Mouse (Mus musculus): ENCODE data around the gene Afap1l2. TPM values are rescaled to one million over a fixed set of nuclear protein-coding genes. Genes with fewer than 3 reads are reported as not detected.

Afap1l2 gene
- polyA plus RNA-seq, 1 experiment, result 7.6 TPM

DNA sequence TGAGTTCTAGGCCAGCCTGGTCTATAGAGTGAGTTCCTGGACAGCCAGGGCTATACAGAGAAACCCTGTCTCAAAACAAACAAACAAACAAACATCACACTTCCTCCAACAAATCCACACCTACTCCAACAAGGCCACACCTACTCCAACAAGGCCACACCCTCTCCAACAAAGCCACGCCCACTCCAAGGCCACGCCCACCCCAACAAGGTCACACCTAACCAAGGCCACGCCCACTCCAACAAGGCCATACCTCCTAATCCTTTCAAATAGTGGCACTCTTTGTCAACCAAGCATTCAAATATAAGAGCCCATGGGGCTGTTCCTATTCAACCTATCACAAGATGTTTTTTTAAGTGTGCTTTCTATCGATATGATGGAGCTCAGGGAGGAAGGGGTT lies 18.5 kb upstream of the Afap1l2 start:
- Histone ChIP-seq H3K36me3 (ENCODE audit: control insufficient read depth, insufficient read depth, low read length) (no peaks in the 10 kb centered on the region), H3K4me1 (ENCODE audit: control insufficient read depth, insufficient read depth, insufficient read length) (no peaks in the 10 kb centered on the region), H3K4me3 (ENCODE audit: extremely low read depth, insufficient read depth, insufficient read length) (no peak overlapping the region), H3K27ac (ENCODE audit: insufficient read depth, low read length) (no peak overlapping the region), H3K27me3 (ENCODE audit: control insufficient read depth, insufficient read depth, low read length) (no peaks in the 10 kb centered on the region)
- no peak for DNase-seq (ENCODE audit: low read depth in 1 of 2, low spot score in 2 of 2)
- 82% methylated on average over 4 of the region's 4 CpGs for WGBS
- TF ChIP-seq POLR2A (IDR thresholded peaks at IDR 0.05; ENCODE audit: low read depth, low read length), result no peak
- TF ChIP-seq CTCF (IDR thresholded peaks at IDR 0.05; ENCODE audit: extremely low read depth, insufficient read depth, insufficient read length, insufficient replicate concordance), result no peak

DNA sequence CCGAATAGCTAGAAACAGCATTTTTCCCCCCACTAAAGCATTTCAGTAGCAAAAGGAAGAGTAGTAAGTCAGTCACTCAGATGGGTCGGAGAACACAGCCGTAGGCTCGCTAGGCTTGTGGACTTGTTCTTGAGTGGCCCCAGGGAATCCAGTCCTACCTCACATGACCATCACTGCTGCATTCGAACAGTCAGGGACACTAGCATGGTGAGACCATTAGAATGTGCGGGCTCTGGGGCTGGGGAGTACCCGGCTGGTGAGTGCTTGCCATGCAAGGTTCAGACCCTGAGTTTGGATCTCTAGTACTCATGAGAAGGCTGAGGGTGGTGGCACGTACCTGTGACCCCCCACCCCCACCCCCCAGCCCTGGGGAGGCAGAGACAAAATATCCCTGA lies 9.8 kb upstream of the Afap1l2 start:
- no peak overlapping the region for H3K27ac ChIP-seq (ENCODE audit: insufficient read depth, low read length)
- TF ChIP-seq CTCF (IDR thresholded peaks at IDR 0.05; ENCODE audit: extremely low read depth, insufficient read depth, insufficient read length, insufficient replicate concordance) (no peak), POLR2A (IDR thresholded peaks at IDR 0.05; ENCODE audit: low read depth, low read length) (no peak)
- no peak for DNase-seq (ENCODE audit: low read depth in 1 of 2, low spot score in 2 of 2)
- peaks cover 6% of the 10 kb centered on the region; the same call in 1 of the 2 replicates for H3K4me1 ChIP-seq (ENCODE audit: control insufficient read depth, insufficient read depth, insufficient read length)
- WGBS, result 70% methylated on average over 8 of the region's 8 CpGs
- no peak overlapping the region for H3K4me3 ChIP-seq (ENCODE audit: extremely low read depth, insufficient read depth, insufficient read length)
- no peaks in the 10 kb centered on the region for H3K36me3 ChIP-seq (ENCODE audit: control insufficient read depth, insufficient read depth, low read length)
- no peaks in the 10 kb centered on the region for H3K27me3 ChIP-seq (ENCODE audit: control insufficient read depth, insufficient read depth, low read length)

DNA sequence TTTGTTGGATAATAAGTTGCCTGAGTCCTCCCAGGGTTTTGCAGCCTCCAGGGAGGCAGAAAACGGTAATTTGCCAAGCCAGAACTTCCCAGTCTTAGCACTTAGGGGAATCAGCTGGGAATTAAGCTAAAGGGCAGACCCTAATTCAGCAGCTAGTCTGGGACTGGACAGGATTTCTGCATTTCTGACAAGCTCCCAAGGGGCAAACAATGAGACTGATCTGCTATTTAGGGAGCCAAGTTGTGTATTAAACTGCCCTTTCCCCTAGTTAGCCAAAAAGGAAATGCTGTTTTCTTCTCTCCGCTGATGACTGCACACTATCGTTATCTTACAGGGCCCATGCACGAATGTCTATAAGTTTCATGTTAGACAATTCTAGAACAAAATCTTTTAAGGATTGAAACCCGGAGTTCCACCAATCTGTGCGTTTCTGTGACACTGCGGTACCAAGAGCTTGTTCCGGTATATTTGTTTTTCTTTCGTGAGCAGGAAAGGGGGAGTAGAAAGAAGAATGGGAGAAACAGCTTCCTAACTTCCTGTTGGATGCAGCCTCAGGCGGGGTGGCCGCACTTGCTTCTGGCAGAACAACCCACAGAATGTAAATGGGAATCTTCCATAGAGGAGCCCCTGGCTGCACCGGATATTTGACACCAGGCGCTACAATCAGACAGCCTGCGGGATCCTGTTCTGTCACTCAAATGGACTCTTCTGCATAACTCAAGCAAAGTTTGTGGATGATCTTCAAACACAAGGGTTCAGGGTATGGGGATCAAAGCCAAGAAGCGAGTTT lies 9.2 kb upstream of the Afap1l2 start:
- Histone ChIP-seq H3K27ac (ENCODE audit: insufficient read depth, low read length) (no peak overlapping the region), H3K4me1 (ENCODE audit: control insufficient read depth, insufficient read depth, insufficient read length) (peaks cover 6% of the 10 kb centered on the region; the same call in 1 of the 2 replicates), H3K36me3 (ENCODE audit: control insufficient read depth, insufficient read depth, low read length) (no peaks in the 10 kb centered on the region), H3K27me3 (ENCODE audit: control insufficient read depth, insufficient read depth, low read length) (no peaks in the 10 kb centered on the region), H3K4me3 (ENCODE audit: extremely low read depth, insufficient read depth, insufficient read length) (no peak overlapping the region)
- DNase-seq (ENCODE audit: low read depth in 1 of 2, low spot score in 2 of 2), result no peak
- WGBS, result 25% methylated on average over 15 of the region's 15 CpGs
- TF ChIP-seq POLR2A (IDR thresholded peaks at IDR 0.05; ENCODE audit: low read depth, low read length), result no peak
- no peak for TF ChIP-seq CTCF (IDR thresholded peaks at IDR 0.05; ENCODE audit: extremely low read depth, insufficient read depth, insufficient read length, insufficient replicate concordance)

- Histone ChIP-seq H3K36me3 (ENCODE audit: control insufficient read depth, insufficient read depth, low read length) (no peaks in the 10 kb centered on the region), H3K27me3 (ENCODE audit: control insufficient read depth, insufficient read depth, low read length) (no peaks in the 10 kb centered on the region), H3K27ac (ENCODE audit: insufficient read depth, low read length) (no peak overlapping the region), H3K4me1 (ENCODE audit: control insufficient read depth, insufficient read depth, insufficient read length) (peaks cover 9% of the 10 kb centered on the region; the same call in 1 of the 2 replicates), H3K4me3 (ENCODE audit: extremely low read depth, insufficient read depth, insufficient read length) (no peak overlapping the region)
- WGBS, result 61% methylated on average over 3 of the region's 3 CpGs
- DNase-seq (ENCODE audit: low read depth in 1 of 2, low spot score in 2 of 2), result peak in 1 of 2 experiments; percentile 12
- TF ChIP-seq POLR2A (IDR thresholded peaks at IDR 0.05; ENCODE audit: low read depth, low read length) (no peak), CTCF (IDR thresholded peaks at IDR 0.05; ENCODE audit: extremely low read depth, insufficient read depth, insufficient read length, insufficient replicate concordance) (no peak)
Observed at GRCm38 (mm10) chr19:57014808-57015207, 6.8 kb upstream of the Afap1l2 start.

- WGBS, result 50% methylated on average over 6 of the region's 6 CpGs
- peaks cover 9% of the 10 kb centered on the region for H3K4me1 ChIP-seq (ENCODE audit: control insufficient read depth, insufficient read depth, insufficient read length)
- DNase-seq (ENCODE audit: low read depth in 1 of 2, low spot score in 2 of 2), result peak in 1 of 2 experiments; percentile 32
- H3K27me3 ChIP-seq (ENCODE audit: control insufficient read depth, insufficient read depth, low read length), result peaks cover 3% of the 10 kb centered on the region; the same call in 1 of the 2 replicates
- TF ChIP-seq POLR2A (IDR thresholded peaks at IDR 0.05; ENCODE audit: low read depth, low read length) (no peak), CTCF (IDR thresholded peaks at IDR 0.05; ENCODE audit: extremely low read depth, insufficient read depth, insufficient read length, insufficient replicate concordance) (no peak)
- no peak overlapping the region for H3K4me3 ChIP-seq (ENCODE audit: extremely low read depth, insufficient read depth, insufficient read length)
- H3K36me3 ChIP-seq (ENCODE audit: control insufficient read depth, insufficient read depth, low read length), result no peaks in the 10 kb centered on the region
- H3K27ac ChIP-seq (ENCODE audit: insufficient read depth, low read length), result no peak overlapping the region
Observed at GRCm38 (mm10) chr19:57013271-57013677, 5.2 kb upstream of the Afap1l2 start.

GRCm38 (mm10) chr19:57012068-57012467 lies 4.0 kb upstream of the Afap1l2 start:
- H3K4me3 ChIP-seq (ENCODE audit: extremely low read depth, insufficient read depth, insufficient read length), result no peak overlapping the region
- TF ChIP-seq CTCF (IDR thresholded peaks at IDR 0.05; ENCODE audit: extremely low read depth, insufficient read depth, insufficient read length, insufficient replicate concordance) (no peak), POLR2A (IDR thresholded peaks at IDR 0.05; ENCODE audit: low read depth, low read length) (no peak)
- no peak overlapping the region for H3K27ac ChIP-seq (ENCODE audit: insufficient read depth, low read length)
- peaks cover 13% of the 10 kb centered on the region for H3K4me1 ChIP-seq (ENCODE audit: control insufficient read depth, insufficient read depth, insufficient read length)
- DNase-seq (ENCODE audit: low read depth in 1 of 2, low spot score in 2 of 2), result no peak
- H3K36me3 ChIP-seq (ENCODE audit: control insufficient read depth, insufficient read depth, low read length), result no peaks in the 10 kb centered on the region
- WGBS, result 58% methylated on average over 3 of the region's 3 CpGs
- H3K27me3 ChIP-seq (ENCODE audit: control insufficient read depth, insufficient read depth, low read length), result peaks cover 10% of the 10 kb centered on the region

GRCm38 (mm10) chr19:57010064-57010463 lies 2.0 kb upstream of the Afap1l2 start:
- no peak for TF ChIP-seq CTCF (IDR thresholded peaks at IDR 0.05; ENCODE audit: extremely low read depth, insufficient read depth, insufficient read length, insufficient replicate concordance)
- TF ChIP-seq POLR2A (IDR thresholded peaks at IDR 0.05; ENCODE audit: low read depth, low read length), result no peak
- no peak overlapping the region for H3K4me3 ChIP-seq (ENCODE audit: extremely low read depth, insufficient read depth, insufficient read length)
- peaks cover 10% of the 10 kb centered on the region for H3K27me3 ChIP-seq (ENCODE audit: control insufficient read depth, insufficient read depth, low read length)
- DNase-seq (ENCODE audit: low read depth in 1 of 2, low spot score in 2 of 2), result no peak
- H3K36me3 ChIP-seq (ENCODE audit: control insufficient read depth, insufficient read depth, low read length), result no peaks in the 10 kb centered on the region
- no peak overlapping the region for H3K27ac ChIP-seq (ENCODE audit: insufficient read depth, low read length)
- 48% methylated on average over 4 of the region's 4 CpGs for WGBS
- peaks cover 13% of the 10 kb centered on the region for H3K4me1 ChIP-seq (ENCODE audit: control insufficient read depth, insufficient read depth, insufficient read length)
